Mouse (Mus musculus): ENCODE results near the gene Pgm2l1.

Gene Pgm2l1

GRCm38 (mm10) chr7:100288622-100289021 is 61.4 kb downstream of the Pgm2l1 start:
- no peak for DNase-seq (ENCODE audit: low read depth, low spot score)

- DNase-seq (ENCODE audit: low read depth, low spot score): no peak
Measured at GRCm38 (mm10) chr7:100293546-100293945, 66.4 kb downstream of the Pgm2l1 start.

- DNase-seq (ENCODE audit: low read depth, low spot score): peak; percentile 56
Measured at GRCm38 (mm10) chr7:100295745-100296144, 68.6 kb downstream of the Pgm2l1 start.

GRCm38 (mm10) chr7:100296699-100297098 is 69.5 kb downstream of the Pgm2l1 start:
- DNase-seq (ENCODE audit: low read depth, low spot score): no peak

GRCm38 (mm10) chr7:100298861-100299510 is 71.8 kb downstream of the Pgm2l1 start:
- DNase-seq (ENCODE audit: low read depth, low spot score): no peak

- DNase-seq (ENCODE audit: low read depth, low spot score): no peak
Measured at GRCm38 (mm10) chr7:100301390-100301789, 74.2 kb downstream of the Pgm2l1 start.

- peak; percentile 92 for DNase-seq (ENCODE audit: low read depth, low spot score)
Measured at GRCm38 (mm10) chr7:100302316-100302715, 75.1 kb downstream of the Pgm2l1 start.

- DNase-seq (ENCODE audit: low read depth, low spot score): no peak
Measured at GRCm38 (mm10) chr7:100305894-100306293, 78.7 kb downstream of the Pgm2l1 start.

- peak; percentile 73 for DNase-seq (ENCODE audit: low read depth, low spot score)
Measured at GRCm38 (mm10) chr7:100307872-100308653, 80.9 kb downstream of the Pgm2l1 start.

GRCm38 (mm10) chr7:100309216-100309615 is 82.0 kb downstream of the Pgm2l1 start:
- peak; percentile 46 for DNase-seq (ENCODE audit: low read depth, low spot score)

- DNase-seq (ENCODE audit: low read depth, low spot score): no peak
Measured at GRCm38 (mm10) chr7:100309679-100310078, 82.5 kb downstream of the Pgm2l1 start.

- no peak for DNase-seq (ENCODE audit: low read depth, low spot score)
Measured at GRCm38 (mm10) chr7:100310290-100310689, 83.1 kb downstream of the Pgm2l1 start.

GRCm38 (mm10) chr7:100312716-100313115 is 85.5 kb downstream of the Pgm2l1 start:
- no peak for DNase-seq (ENCODE audit: low read depth, low spot score)

- DNase-seq (ENCODE audit: low read depth, low spot score): no peak
Measured at GRCm38 (mm10) chr7:100316924-100317323, 89.7 kb downstream of the Pgm2l1 start.

GRCm38 (mm10) chr7:100317534-100317933 is 90.3 kb downstream of the Pgm2l1 start:
- no peak for DNase-seq (ENCODE audit: low read depth, low spot score)

GRCm38 (mm10) chr7:100323721-100324120 is 96.5 kb downstream of the Pgm2l1 start:
- DNase-seq (ENCODE audit: low read depth, low spot score): no peak

GRCm38 (mm10) chr7:100325482-100325881 is 98.3 kb downstream of the Pgm2l1 start:
- DNase-seq (ENCODE audit: low read depth, low spot score): no peak

- no peak for DNase-seq (ENCODE audit: low read depth, low spot score)
Measured at GRCm38 (mm10) chr7:100327514-100327913, 100.3 kb downstream of the Pgm2l1 start.

Measured in telencephalon, adult 2 months (tissue).